ENCODE assay signal across 8 mouse cellular contexts in genomic region chr1:72237007-72237775, GRCm38 (mm10). TPM values are rescaled to one million over a fixed set of nuclear protein-coding genes. Genes with fewer than 3 reads are reported as not detected.
DNase-seq lines count a peak whose midpoint lies in the region; ATAC-seq lines count a peak whose summit lies in the region.

No protein-coding gene starts in this region.

- no peaks in the 10 kb centered on the region for H3K9me3 ChIP-seq in heart, embryonic 14.5 days (ENCODE audit: control insufficient read depth, low read length)
- no peaks in the 10 kb centered on the region for H3K9me3 ChIP-seq in midbrain, embryonic 12.5 days

- peaks cover 2 to 5% of the 10 kb centered on the region in 2 experiments; a peak in 2 of 4 replicates for H3K4me1 ChIP-seq in heart, embryonic 14.5 days (ENCODE audit: control insufficient read depth in 2 of 2, insufficient read depth in 2 of 2, low read length in 2 of 2)
- H3K4me1 ChIP-seq in midbrain, embryonic 12.5 days = no peaks in the 10 kb centered on the region; the same call in 1 of the 2 replicates

- peak overlapping the region; percentile 54 for H3K9ac ChIP-seq in heart, embryonic 14.5 days (ENCODE audit: low read length)
- no peak overlapping the region for H3K9ac ChIP-seq in midbrain, embryonic 12.5 days (replicated peaks)

- peak; percentile 45 to 74 for DNase-seq in frontal cortex, adult 2 months (ENCODE audit: extremely low spot score in 1 of 2, low spot score in 1 of 2)
- no peak for DNase-seq in frontal cortex, postnatal 25 days (ENCODE audit: low spot score in 2 of 2)
- peak; percentile 20 for DNase-seq in urinary bladder, postnatal 25 days (ENCODE audit: low spot score)
- no peak for DNase-seq in urinary bladder, postnatal 4 days (ENCODE audit: low spot score in 2 of 2)
- DNase-seq in kidney, postnatal 10 days = peak; percentile 54
- no peak for DNase-seq in ovary, adult 18-20 months (ENCODE audit: low spot score)

- 5% methylated on average over 11 of the region's 13 CpGs for WGBS in heart, embryonic 14.5 days
- 8% methylated on average over 11 of the region's 13 CpGs for WGBS in midbrain, embryonic 12.5 days

- no peaks in the 10 kb centered on the region for H3K36me3 ChIP-seq in heart, embryonic 14.5 days (ENCODE audit: control insufficient read depth, insufficient read depth, low read length)
- no peaks in the 10 kb centered on the region for H3K36me3 ChIP-seq in midbrain, embryonic 12.5 days

- no peak overlapping the region for H3K27ac ChIP-seq in heart, embryonic 14.5 days (replicated peaks in 1 of 2; ENCODE audit: control insufficient read depth in 1 of 2, insufficient read depth in 1 of 2, low read depth in 2 of 2, low read length in 2 of 2)
- H3K27ac ChIP-seq in midbrain, embryonic 12.5 days (replicated peaks) = no peak overlapping the region

- peak overlapping the region; percentile 52 for H3K4me2 ChIP-seq in heart, embryonic 14.5 days (ENCODE audit: low read length)
- peak overlapping the region; percentile 35 for H3K4me2 ChIP-seq in midbrain, embryonic 12.5 days (replicated peaks)

- H3K4me3 ChIP-seq in heart, embryonic 14.5 days (ENCODE audit: control insufficient read depth in 1 of 2, insufficient read depth in 1 of 2, low read depth in 1 of 2, low read length in 2 of 2) = peak overlapping the region in 1 of 2 experiments; percentile 20; a peak in 2 of 4 replicates
- peak overlapping the region; percentile 23 for H3K4me3 ChIP-seq in midbrain, embryonic 12.5 days

- no peak for ATAC-seq in heart, embryonic 14.5 days (ENCODE audit: insufficient number of reproducible peaks, insufficient read depth, low FRiP score, low read depth)
- peak; percentile 66; the same call in 1 of the 2 replicates for ATAC-seq in midbrain, embryonic 12.5 days (ENCODE audit: low FRiP score, low read depth)

- H3K27me3 ChIP-seq in heart, embryonic 14.5 days (ENCODE audit: control insufficient read depth, insufficient read depth, low read length) = peaks cover 10% of the 10 kb centered on the region
- H3K27me3 ChIP-seq in midbrain, embryonic 12.5 days = peaks cover 38% of the 10 kb centered on the region

RNA-seq across cellular contexts. Expression of gene Mreg, which starts 25.1 kb away (rescaled TPM):
- polyA plus RNA-seq in frontal cortex, adult 2 months (2012; rRNA removed) = 3.3 and 4.1 TPM in 2 replicates
- polyA plus RNA-seq in heart, embryonic 14.5 days (2014; fragmentation: Nextera tagmentation; extraction: Ambion mirVana) = 6.5 and 6.8 TPM in 2 replicates
- 3.0 and 3.1 TPM in 2 replicates for polyA plus RNA-seq in midbrain, embryonic 12.5 days (2016; fragmentation: Nextera tagmentation; extraction: Ambion mirVana)

RNA-seq across cellular contexts. Expression of gene Pecr, which starts 46.9 kb away (rescaled TPM):
- polyA plus RNA-seq in frontal cortex, adult 2 months (2012; rRNA removed) = 7.6 and 8.6 TPM in 2 replicates
- polyA plus RNA-seq in heart, embryonic 14.5 days (2014; fragmentation: Nextera tagmentation; extraction: Ambion mirVana) = 19.1 and 23.8 TPM in 2 replicates
- 12.7 and 12.8 TPM in 2 replicates for polyA plus RNA-seq in midbrain, embryonic 12.5 days (2016; fragmentation: Nextera tagmentation; extraction: Ambion mirVana)

RNA-seq across cellular contexts. Expression of gene Tmem169, which starts 47.0 kb away (rescaled TPM):
- polyA plus RNA-seq in frontal cortex, adult 2 months (2012; rRNA removed) = 19.6 and 20.4 TPM in 2 replicates
- polyA plus RNA-seq in heart, embryonic 14.5 days (2014; fragmentation: Nextera tagmentation; extraction: Ambion mirVana) = 0.28 and 0.32 TPM in 2 replicates
- 23.2 and 25.4 TPM in 2 replicates for polyA plus RNA-seq in midbrain, embryonic 12.5 days (2016; fragmentation: Nextera tagmentation; extraction: Ambion mirVana)

Comparison
In these comparisons a context has a peak if more than half of its experiments do, and no peak if none do; other contexts are left out.
1. DNase-seq: peak in frontal cortex, adult 2 months (2 of 2), urinary bladder, postnatal 25 days (single experiment) and kidney, postnatal 10 days (single experiment); none in frontal cortex, postnatal 25 days (0 of 2), urinary bladder, postnatal 4 days (0 of 2) and ovary, adult 18-20 months (single experiment).
2. RNA of gene Tmem169, which starts 47.0 kb away (polyA plus RNA-seq): 23.2 to 25.4 TPM in midbrain, embryonic 12.5 days and 19.6 to 20.4 TPM in frontal cortex, adult 2 months; 0.28 to 0.32 TPM in heart, embryonic 14.5 days; every median in the first group is over 10 times any median in the second.